Mouse (Mus musculus) E14TG2a.4 (cell line): ENCODE results near the gene Atg9a.

Source experiments
- H3K27me3 ChIP-seq: 2 replicates; pipeline ENCODE4 v1.6.1; 2014; ENCODE audit warnings: low read length, control low read depth; ENCODE audit not compliant: insufficient read depth
- H3K36me3 ChIP-seq: 2 replicates; pipeline ENCODE4 v1.6.1; 2014; ENCODE audit warnings: low read length, control low read depth; ENCODE audit not compliant: insufficient read depth
- H3K4me1 ChIP-seq: replicated peaks from 2 replicates; pipeline ENCODE4 v1.6.1; 2014; ENCODE audit warnings: low read depth, low read length, control low read depth
- H3K4me3 ChIP-seq: replicated peaks from 2 replicates; pipeline ENCODE4 v1.5.1; 2014; ENCODE audit warnings: mild to moderate bottlenecking, low read length
- H3K9me3 ChIP-seq: 2 replicates; pipeline ENCODE4 v1.6.1; 2014; ENCODE audit warnings: low read length, control low read depth
- CTCF ChIP-seq: conservative IDR thresholded peaks from 2 replicates; pipeline ENCODE4 v1.5.1; 2014; ENCODE audit warnings: low read length
- NANOG ChIP-seq: IDR thresholded peaks from 2 replicates; pipeline ENCODE4 v1.6.1; 2014; ENCODE audit warnings: borderline replicate concordance, low read length, mixed read lengths
- POU5F1 ChIP-seq: IDR thresholded peaks from 2 replicates; pipeline ENCODE4 v1.6.1; 2014; ENCODE audit warnings: low read length, borderline replicate concordance

Gene Atg9a

GRCm38 (mm10) chr1:75212542-75212941 lies 20.5 kb upstream of the Atg9a start:
- TF ChIP-seq NANOG = no peak
- TF ChIP-seq POU5F1 = no peak
- no peak for TF ChIP-seq CTCF
- H3K4me3 ChIP-seq = peak overlapping the region; percentile 95
- H3K27me3 ChIP-seq = no peaks in the 10 kb centered on the region
- peaks cover 61% of the 10 kb centered on the region for H3K36me3 ChIP-seq
- peaks cover 88% of the 10 kb centered on the region for H3K4me1 ChIP-seq
- no peaks in the 10 kb centered on the region for H3K9me3 ChIP-seq

- H3K27me3 ChIP-seq = no peaks in the 10 kb centered on the region
- peaks cover 58% of the 10 kb centered on the region for H3K36me3 ChIP-seq
- peaks cover 75% of the 10 kb centered on the region for H3K4me1 ChIP-seq
- TF ChIP-seq CTCF (no peak), NANOG (no peak), POU5F1 (no peak)
- no peaks in the 10 kb centered on the region; the same call in 1 of the 2 replicates for H3K9me3 ChIP-seq
- H3K4me3 ChIP-seq = peak overlapping the region; percentile 95
Measured at GRCm38 (mm10) chr1:75211141-75211708, 19.2 kb upstream of the Atg9a start.

GRCm38 (mm10) chr1:75210136-75211087 lies 18.4 kb upstream of the Atg9a start, which contains the start of the genes Glb1l and Stk16:
Glb1l (minus strand) TSS chr1:75210813.
Stk16 (plus strand) TSS chr1:75210838.
- Histone ChIP-seq H3K4me3 (peak within 1 kb of the TSS; percentile 95), H3K4me1 (peaks cover 67% of the 10 kb centered on the region), H3K27me3 (no peaks in the 10 kb centered on the region), H3K9me3 (no peaks in the 10 kb centered on the region; the same call in 1 of the 2 replicates), H3K36me3 (peaks cover 53% of the 10 kb centered on the region)
- TF ChIP-seq CTCF (no peak), NANOG (no peak), POU5F1 (no peak)

GRCm38 (mm10) chr1:75208967-75209678 lies 17.1 kb upstream of the Atg9a start:
- Histone ChIP-seq H3K9me3 (no peaks in the 10 kb centered on the region; the same call in 1 of the 2 replicates), H3K4me1 (peaks cover 54% of the 10 kb centered on the region), H3K4me3 (peak overlapping the region; percentile 78), H3K27me3 (no peaks in the 10 kb centered on the region), H3K36me3 (peaks cover 40% of the 10 kb centered on the region)
- TF ChIP-seq POU5F1 = no peak
- TF ChIP-seq CTCF = no peak
- TF ChIP-seq NANOG = no peak

- no peaks in the 10 kb centered on the region for H3K9me3 ChIP-seq
- TF ChIP-seq CTCF (no peak), NANOG (no peak), POU5F1 (no peak)
Measured at GRCm38 (mm10) chr1:75201236-75201635, 9.2 kb upstream of the Atg9a start.

DNA sequence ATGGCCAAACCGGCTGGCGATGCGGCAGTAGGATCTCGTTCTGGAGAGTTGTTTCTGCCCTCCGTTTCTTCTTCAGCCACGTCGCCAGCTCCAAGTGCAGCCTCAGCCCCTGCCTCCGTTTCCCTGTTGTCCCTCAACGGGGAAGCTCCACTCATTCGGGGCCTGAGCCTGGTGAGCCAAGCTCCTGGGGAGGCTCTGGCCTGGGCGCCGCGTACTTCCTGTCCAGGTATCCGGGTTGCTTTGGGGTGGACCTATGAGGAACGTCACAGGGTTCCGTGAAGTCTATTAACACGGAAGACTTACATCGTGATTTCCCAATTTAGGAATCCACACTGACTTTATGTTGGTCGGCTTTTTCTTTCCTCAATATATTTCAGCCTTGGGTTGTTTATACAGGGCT lies 456 bp upstream of the Atg9a start:
- no peaks in the 10 kb centered on the region for H3K9me3 ChIP-seq
- H3K4me3 ChIP-seq = peak overlapping the region; percentile 90
- H3K4me1 ChIP-seq = peaks cover 20% of the 10 kb centered on the region
- peaks cover 43% of the 10 kb centered on the region for H3K36me3 ChIP-seq
- H3K27me3 ChIP-seq = no peaks in the 10 kb centered on the region
- no peak for TF ChIP-seq CTCF
- no peak for TF ChIP-seq POU5F1
- no peak for TF ChIP-seq NANOG

More at GRCm38 (mm10) chr1:75201236-75201635, 9.2 kb upstream of the Atg9a start:
- H3K4me3 ChIP-seq = no peak overlapping the region
- H3K4me1 ChIP-seq = peaks cover 21% of the 10 kb centered on the region
- H3K27me3 ChIP-seq = no peaks in the 10 kb centered on the region
- H3K36me3 ChIP-seq = peaks cover 49% of the 10 kb centered on the region

GRCm38 (mm10) chr1:75191258-75191621 lies 756 bp downstream of the Atg9a start:
- Histone ChIP-seq H3K27me3 (no peaks in the 10 kb centered on the region), H3K4me3 (peak overlapping the region; percentile 90), H3K36me3 (peaks cover 38% of the 10 kb centered on the region), H3K4me1 (peaks cover 27% of the 10 kb centered on the region), H3K9me3 (no peaks in the 10 kb centered on the region)
- TF ChIP-seq POU5F1 = no peak

DNA sequence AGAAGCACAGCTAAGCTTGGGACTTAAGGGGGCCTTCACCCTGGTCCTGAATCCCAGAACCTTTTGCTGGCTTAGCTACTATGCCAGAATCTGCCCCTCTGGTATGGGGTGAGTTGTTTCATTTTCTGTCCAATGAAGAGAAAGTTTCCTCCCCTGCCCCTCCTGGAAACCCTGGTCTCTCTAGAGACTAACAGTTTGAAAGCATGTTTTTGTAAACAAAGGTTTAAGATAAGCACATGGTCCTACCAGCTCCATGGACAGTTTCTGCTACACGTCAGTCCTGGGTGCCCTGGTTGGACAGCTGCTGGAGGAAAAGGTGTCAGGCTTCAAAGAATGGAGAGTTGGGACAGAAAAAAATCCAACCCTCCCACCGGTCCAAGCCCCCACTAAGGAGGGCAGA lies 1.4 kb downstream of the Atg9a start:
- Histone ChIP-seq H3K4me3 (peak overlapping the region; percentile 90), H3K36me3 (peaks cover 37% of the 10 kb centered on the region), H3K27me3 (no peaks in the 10 kb centered on the region), H3K4me1 (peaks cover 34% of the 10 kb centered on the region), H3K9me3 (no peaks in the 10 kb centered on the region)
- TF ChIP-seq NANOG (no peak), POU5F1 (no peak), CTCF (no peak)
